Mouse (Mus musculus) adrenal gland, adult 8-10 months (tissue): ENCODE results near the gene Smox. TPM values are rescaled to one million over a fixed set of nuclear protein-coding genes. Genes with fewer than 3 reads are reported as not detected.

Source experiments
- DNase-seq: peaks from one replicate; pipeline ENCODE4 v3.0.0; 2022
- total RNA-seq, 4 experiments: library from RNA; stranded (reverse); gene quantifications; 2 replicates each; pipeline ENCODE4 v1.2.4; 2022

The Smox gene
- total RNA-seq, 4 experiments from 2014 or later, result 22.9 to 53.4 (median 33.3) TPM

DNA sequence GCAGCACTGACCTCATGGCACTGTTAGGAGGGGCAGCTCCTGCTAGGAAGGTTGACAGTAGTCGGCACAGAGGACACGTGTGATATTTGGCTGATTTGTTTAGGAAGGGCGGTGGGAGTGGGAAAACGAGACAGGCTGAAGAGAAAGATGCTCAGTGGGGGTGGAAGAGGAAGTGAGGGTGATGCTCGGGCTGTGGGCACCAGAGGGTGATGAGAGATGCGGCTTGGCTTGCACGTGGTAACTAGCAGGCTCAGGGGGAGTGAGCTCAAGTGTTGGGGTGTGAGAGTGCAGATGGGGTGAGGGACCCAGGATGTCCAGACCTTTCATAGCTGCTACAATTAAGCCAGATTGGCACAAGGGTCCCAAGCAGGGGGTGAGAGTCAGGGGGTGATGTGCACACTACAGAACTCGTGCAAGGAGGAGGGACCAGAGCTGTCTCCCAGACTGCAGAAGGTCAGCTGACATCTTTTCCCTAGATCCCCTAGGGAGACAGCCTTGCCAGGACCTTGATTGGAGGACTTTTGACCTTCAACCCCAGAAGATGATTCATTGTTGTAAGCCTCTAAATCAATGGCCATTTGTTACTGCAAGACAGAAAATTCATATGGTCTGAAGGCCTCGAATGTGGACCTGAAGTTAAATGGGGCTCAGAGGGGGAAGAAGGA lies 61.6 kb downstream of the Smox start:
- peak; percentile 60 for DNase-seq

- no peak for DNase-seq
Measured at GRCm38 (mm10) chr2:131557896-131558295, 66.6 kb downstream of the Smox start.

DNA sequence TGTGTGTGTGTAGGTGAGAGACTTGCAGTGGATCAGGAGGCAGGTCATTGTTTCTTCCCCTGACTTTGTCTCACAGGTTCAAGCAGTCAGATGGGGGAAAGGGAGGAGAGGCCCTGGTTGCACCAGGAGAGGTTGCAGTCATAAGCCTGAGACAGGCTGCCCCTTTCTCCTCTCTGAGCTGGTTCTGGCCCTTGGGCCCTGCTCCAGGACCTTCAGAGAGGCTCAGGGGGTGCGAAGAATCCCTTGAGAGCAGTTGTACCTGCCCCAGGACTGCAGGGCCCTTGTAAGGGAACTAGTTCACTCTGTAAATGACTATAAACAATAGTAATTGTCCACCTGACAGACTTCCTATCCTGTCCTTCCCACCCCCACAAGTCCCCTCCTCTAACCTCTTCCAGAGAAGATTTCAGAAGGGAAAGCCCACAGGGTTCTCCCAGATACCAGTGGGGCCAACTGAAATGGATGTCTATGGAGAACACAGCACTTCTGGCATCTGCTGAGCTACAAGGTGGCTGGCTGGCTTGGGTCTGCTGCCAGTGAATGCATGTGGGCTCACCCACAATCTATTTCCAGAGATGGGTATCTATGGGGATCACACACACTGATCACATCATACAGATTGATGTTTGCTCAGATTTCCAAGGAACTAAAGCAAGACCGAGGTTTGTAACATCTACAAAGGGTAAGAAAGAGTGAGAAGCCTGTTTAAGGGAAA lies 69.1 kb downstream of the Smox start:
- DNase-seq, result no peak

- no peak for DNase-seq
Measured at GRCm38 (mm10) chr2:131561344-131561870, 70.1 kb downstream of the Smox start.

DNA sequence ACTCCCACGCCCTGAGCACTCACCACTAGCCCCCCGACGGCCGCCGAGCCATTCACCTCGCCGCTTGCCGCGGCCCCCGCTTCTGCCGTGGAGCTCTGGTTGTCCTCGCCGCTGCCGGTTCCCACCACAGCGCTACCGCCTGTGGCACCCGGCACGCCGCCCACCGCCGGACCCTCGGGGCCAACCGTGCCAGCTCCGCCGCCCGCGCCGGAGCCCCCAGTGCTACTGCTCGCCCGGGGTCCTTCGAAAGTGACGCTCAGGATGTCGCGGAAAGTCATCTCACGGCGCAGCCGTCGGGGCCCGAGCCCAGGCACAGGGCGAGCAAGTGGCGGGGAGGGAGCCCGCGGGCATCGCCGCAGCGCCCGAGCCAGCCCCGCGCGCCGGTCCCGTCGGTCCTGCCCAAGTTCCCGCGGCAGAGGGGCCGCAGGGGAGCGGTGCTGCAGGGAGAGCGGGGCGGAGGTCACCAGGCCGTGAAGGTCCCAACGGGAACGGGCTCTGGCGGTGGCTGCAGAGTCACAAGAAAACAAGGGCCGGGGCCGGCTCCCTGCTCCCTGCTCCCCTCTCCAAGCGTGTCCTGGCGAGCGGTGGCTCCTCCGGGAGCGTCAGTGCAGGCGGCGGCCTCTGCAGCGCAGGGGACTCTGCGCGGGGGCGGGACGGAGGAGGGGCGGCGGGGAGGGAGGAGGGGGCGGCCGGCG lies 70.7 kb downstream of the Smox start, which contains the start of gene Adra1d:
Gene Adra1d (minus strand): TSS at position 393 of the 695 bp plus-strand sequence.
- DNase-seq, result no peak

GRCm38 (mm10) chr2:131562586-131563122 lies 71.4 kb downstream of the Smox start:
- DNase-seq, result peak; percentile 86

Other genes with a start within 250 kb of the Smox start
- 10 to 100 TPM; 49.0 to 61.9 (median 53.7) TPM for gene Pank2, start 229.0 kb upstream of the Smox start, total RNA-seq
- gene Rnf24, start 138.6 kb upstream of the Smox start, total RNA-seq, result 10 to 100 TPM in 2 of 4 experiments, 1 to 10 TPM in 2; 6.2 to 16.7 (median 11.0) TPM
- 10 to 100 TPM; 23.6 to 36.8 (median 35.1) TPM for gene Adra1d, start 70.8 kb downstream of the Smox start, total RNA-seq